Mouse (Mus musculus) gastrocnemius, adult 8-10 months (tissue): ENCODE measurements around the gene Dpy19l1. TPM values are rescaled to one million over a fixed set of nuclear protein-coding genes. Genes with fewer than 3 reads are reported as not detected.

ENCODE experiments used
- DNase-seq, 2 experiments: peaks; one replicate each; pipeline ENCODE4 v3.0.0; 2022; ENCODE audit warnings: low spot score in 2 of 2
- total RNA-seq, 4 experiments: library from RNA; stranded (reverse); gene quantifications; 2 replicates each; pipeline ENCODE4 v1.2.4; 2022

The Dpy19l1 gene
- total RNA-seq: 1 to 10 TPM; 2.7 to 3.5 (median 3.2) TPM

GRCm38 (mm10) chr9:24503067-24503857, at the start of gene Dpy19l1:
Gene Dpy19l1 (minus strand): TSS chr9:24503140.
- peak; percentile 83 to 91 for DNase-seq

- no peak for DNase-seq
Measured at GRCm38 (mm10) chr9:24538159-24538558, 35.2 kb upstream of the Dpy19l1 start.

- DNase-seq: peak; percentile 10 to 15
Measured at GRCm38 (mm10) chr9:24516575-24517139, 13.7 kb upstream of the Dpy19l1 start.

GRCm38 (mm10) chr9:24514078-24514469, 11.1 kb upstream of the Dpy19l1 start:
- DNase-seq: no peak

GRCm38 (mm10) chr9:24513290-24514077, 10.5 kb upstream of the Dpy19l1 start:
- no peak for DNase-seq

GRCm38 (mm10) chr9:24512121-24512539, 9.2 kb upstream of the Dpy19l1 start:
- no peak for DNase-seq

GRCm38 (mm10) chr9:24511371-24512120, 8.6 kb upstream of the Dpy19l1 start:
- no peak for DNase-seq

GRCm38 (mm10) chr9:24508880-24509279, 5.9 kb upstream of the Dpy19l1 start:
- no peak for DNase-seq

GRCm38 (mm10) chr9:24506510-24506909, 3.6 kb upstream of the Dpy19l1 start:
- DNase-seq: no peak

- DNase-seq: no peak
Measured at GRCm38 (mm10) chr9:24505017-24505763, 2.2 kb upstream of the Dpy19l1 start.

GRCm38 (mm10) chr9:24504381-24504780, 1.4 kb upstream of the Dpy19l1 start:
- no peak for DNase-seq

- no peak for DNase-seq
Measured at GRCm38 (mm10) chr9:24503858-24504219, 899 bp upstream of the Dpy19l1 start.

- DNase-seq: peak; percentile 18 to 36
Measured at GRCm38 (mm10) chr9:24502571-24503004, 352 bp downstream of the Dpy19l1 start.

GRCm38 (mm10) chr9:24501618-24502017, 1.3 kb downstream of the Dpy19l1 start:
- DNase-seq: no peak

GRCm38 (mm10) chr9:24496226-24496625, 6.7 kb downstream of the Dpy19l1 start:
- DNase-seq: no peak

- no peak for DNase-seq
Measured at GRCm38 (mm10) chr9:24490516-24490915, 12.4 kb downstream of the Dpy19l1 start.

GRCm38 (mm10) chr9:24488425-24489104, 14.4 kb downstream of the Dpy19l1 start:
- DNase-seq: no peak

- no peak for DNase-seq
Measured at GRCm38 (mm10) chr9:24482375-24482774, 20.6 kb downstream of the Dpy19l1 start.

- DNase-seq: no peak
Measured at GRCm38 (mm10) chr9:24477251-24477650, 25.7 kb downstream of the Dpy19l1 start.

- DNase-seq: no peak
Measured at GRCm38 (mm10) chr9:24473824-24474223, 29.1 kb downstream of the Dpy19l1 start.
